Mouse (Mus musculus) midbrain, embryonic 16.5 days (tissue): ENCODE data around the gene Ptges3. TPM values are rescaled to one million over a fixed set of nuclear protein-coding genes. Genes with fewer than 3 reads are reported as not detected.

Experiments used
- ATAC-seq: fragments of 200-750 bp; cut with Nextera tagmentation; 2 replicates; pipeline ENCODE4 v1.8.0; 2017; ENCODE audit warnings: moderate TSS enrichment
- H3K27ac ChIP-seq: fragments of 300-500 bp; sonication (generic); 2 replicates; pipeline ENCODE4 v1.5.1; 2014; ENCODE audit warnings: mild to moderate bottlenecking, low read length, mixed read lengths
- H3K27me3 ChIP-seq: fragments of 300-500 bp; sonication (generic); 2 replicates; pipeline ENCODE4 v1.6.1; 2014; ENCODE audit warnings: low read depth, low read length, mixed read lengths; ENCODE audit not compliant: control insufficient read depth, insufficient read depth
- H3K36me3 ChIP-seq: fragments of 300-500 bp; sonication (generic); 2 replicates; pipeline ENCODE4 v1.6.1; 2014; ENCODE audit warnings: mild to moderate bottlenecking, low read length, moderate library complexity, mixed read lengths; ENCODE audit not compliant: control insufficient read depth, insufficient read depth
- H3K4me1 ChIP-seq: fragments of 300-500 bp; sonication (generic); 2 replicates; pipeline ENCODE4 v1.6.1; 2014; ENCODE audit warnings: mild to moderate bottlenecking, low read length, mixed read lengths; ENCODE audit not compliant: control insufficient read depth, insufficient read depth
- H3K4me2 ChIP-seq: fragments of 300-500 bp; sonication (generic); 2 replicates; pipeline ENCODE4 v1.6.1; 2014; ENCODE audit warnings: mild to moderate bottlenecking, low read length, mixed read lengths
- H3K4me3 ChIP-seq: fragments of 300-500 bp; sonication (generic); 2 replicates; pipeline ENCODE4 v1.5.1; 2014; ENCODE audit warnings: low read depth, mild to moderate bottlenecking, low read length, moderate library complexity, mixed read lengths
- H3K9ac ChIP-seq: fragments of 300-500 bp; sonication (generic); 2 replicates; pipeline ENCODE4 v1.6.1; 2014; ENCODE audit warnings: low read depth, low read length, mixed read lengths
- H3K9me3 ChIP-seq: fragments of 300-500 bp; sonication (generic); replicated peaks from 2 replicates; pipeline ENCODE4 v1.6.1; 2014; ENCODE audit warnings: mild to moderate bottlenecking, low read length, mixed read lengths; ENCODE audit not compliant: control insufficient read depth, poor library complexity, severe bottlenecking
- WGBS: fragments of 180-500 bp; shearing (Covaris S2); extraction: QIAGEN DNeasy Blood & Tissue Kit; methylation state at CpG from one replicate; pipeline ENCODE4 v1.1.7; 2014; 5-methylcytosine and 5-hydroxymethylcytosine counted together
- microRNA counts: library from miRNA; unstranded; fragments of <30 nt; microRNA quantifications from one replicate; lab custom pipeline; 2016
- microRNA-seq: library from miRNA; unstranded; fragments of <30 nt; microRNA quantifications from one replicate; pipeline ENCODE4, GENCODE M21; 2017
- polyA plus RNA-seq: library from polyadenylated mRNA; unstranded; fragments of >200 nt; fragmentation: Nextera tagmentation; extraction: Ambion mirVana; gene quantifications from 2 replicates; pipeline ENCODE4 v1.2.1, GENCODE M21; 2015

Ptges3 gene
- polyA plus RNA-seq, 1 experiment from 2014 or later: 387 TPM

DNA sequence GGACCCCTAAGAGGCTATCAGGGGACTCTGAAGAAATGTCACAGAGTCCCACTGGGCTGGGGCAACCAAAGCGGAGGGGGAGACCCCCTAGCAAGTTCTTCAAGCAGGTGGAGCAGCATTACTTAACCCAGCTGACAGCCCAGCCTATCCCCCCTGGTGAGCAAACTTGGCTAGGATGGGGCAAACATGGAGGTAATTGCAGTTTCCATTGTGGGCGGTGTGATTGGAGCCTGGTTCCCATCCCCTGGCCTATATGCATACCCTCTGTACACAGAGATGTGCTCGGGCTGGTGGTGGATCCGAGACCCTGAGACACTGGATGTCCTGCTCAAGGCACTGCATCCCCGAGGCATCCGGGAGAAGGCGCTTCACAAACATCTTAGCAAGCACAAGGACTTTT lies 65.1 kb downstream of the Ptges3 start:
- no peaks in the 10 kb centered on the region for H3K4me1 ChIP-seq
- no peak overlapping the region for H3K27ac ChIP-seq
- H3K27me3 ChIP-seq: no peaks in the 10 kb centered on the region
- H3K4me2 ChIP-seq: no peak overlapping the region
- H3K9ac ChIP-seq: no peak overlapping the region
- 91% methylated on average over 7 of the region's 7 CpGs for WGBS
- H3K4me3 ChIP-seq: no peak overlapping the region
- peaks cover 64% of the 10 kb centered on the region for H3K36me3 ChIP-seq
- no peak for ATAC-seq
- no peaks in the 10 kb centered on the region for H3K9me3 ChIP-seq

DNA sequence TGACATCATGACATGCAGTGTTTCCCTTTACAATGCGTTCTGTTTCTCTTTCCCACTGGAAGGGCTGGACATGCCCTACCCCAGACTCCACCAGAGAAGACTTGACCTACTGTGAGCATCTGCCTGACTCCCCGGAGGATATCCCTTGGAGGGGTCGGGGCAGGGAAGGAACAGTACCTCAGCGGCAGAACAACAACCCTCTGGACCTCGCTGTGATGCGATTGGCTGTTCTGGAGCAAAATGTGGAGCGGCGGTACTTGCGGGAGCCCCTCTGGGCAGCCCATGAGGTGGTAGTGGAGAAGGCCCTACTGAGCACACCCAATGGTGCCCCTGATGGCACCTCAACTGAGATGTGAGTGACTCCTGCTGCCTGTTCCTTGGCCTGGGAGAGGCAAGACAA lies 66.1 kb downstream of the Ptges3 start:
- 94% methylated on average over 9 of the region's 9 CpGs for WGBS
- H3K9ac ChIP-seq: no peak overlapping the region
- H3K27ac ChIP-seq: no peak overlapping the region
- peaks cover 61% of the 10 kb centered on the region for H3K36me3 ChIP-seq
- no peaks in the 10 kb centered on the region for H3K4me1 ChIP-seq
- no peaks in the 10 kb centered on the region for H3K9me3 ChIP-seq
- no peak for ATAC-seq
- no peak overlapping the region for H3K4me3 ChIP-seq
- no peaks in the 10 kb centered on the region for H3K27me3 ChIP-seq
- no peak overlapping the region for H3K4me2 ChIP-seq

DNA sequence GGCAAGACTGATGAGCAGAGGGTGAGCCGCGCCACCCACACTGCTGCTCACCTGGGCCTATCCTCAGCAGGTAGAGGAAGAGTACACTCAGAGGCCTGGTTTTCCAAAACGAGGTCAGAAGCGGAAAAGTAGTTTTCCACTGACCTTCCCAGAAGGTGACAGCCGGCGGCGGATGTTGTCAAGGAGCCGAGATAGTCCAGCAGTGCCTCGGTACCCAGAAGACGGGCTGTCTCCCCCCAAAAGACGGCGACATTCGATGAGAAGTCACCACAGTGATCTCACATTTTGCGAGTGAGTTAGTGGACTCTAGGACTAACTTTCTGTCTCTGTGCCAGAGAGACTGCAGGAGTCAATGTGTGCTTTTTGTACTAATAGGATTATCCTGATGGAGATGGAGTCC lies 67.2 kb downstream of the Ptges3 start:
- Histone ChIP-seq H3K36me3 (peaks cover 58% of the 10 kb centered on the region), H3K9me3 (no peaks in the 10 kb centered on the region), H3K27ac (no peak overlapping the region), H3K9ac (no peak overlapping the region), H3K4me3 (no peak overlapping the region), H3K27me3 (no peaks in the 10 kb centered on the region), H3K4me1 (no peaks in the 10 kb centered on the region), H3K4me2 (no peak overlapping the region)
- ATAC-seq: no peak
- 90% methylated on average over 14 of the region's 14 CpGs for WGBS

MicroRNAs within 50 kb of the gene (microRNA counts, 519-probe panel; counts per million panel counts)
- 386 counts per million, percentile 18 among the panel's probes with 10 or more counts for microRNA mmu-miR-677 (lab: Ali Mortazavi, UCI)

Small RNA genes within 50 kb of the gene (microRNA-seq; reads per million reads assigned to microRNA genes)
- 16.9 reads per million, percentile 35 among the genes with 10 or more reads in this experiment for gene Mir677

Other genes with a start within 250 kb of the Ptges3 start
- gene Rdh19, start 209.0 kb upstream of the Ptges3 start, polyA plus RNA-seq: not detected in 2 replicates
- not detected in 2 replicates for gene Rdh16f2, start 192.5 kb upstream of the Ptges3 start, polyA plus RNA-seq
- not detected in 2 replicates for gene Rdh7, start 170.1 kb upstream of the Ptges3 start, polyA plus RNA-seq
- gene Sdr9c7, start 160.4 kb upstream of the Ptges3 start, polyA plus RNA-seq: not detected in 2 replicates
- not detected in 2 replicates for gene Hsd17b6, start 51.3 kb upstream of the Ptges3 start, polyA plus RNA-seq
- gene Prim1, start 43.8 kb upstream of the Ptges3 start, polyA plus RNA-seq: 37.4 and 40.1 TPM in 2 replicates
- gene Naca, start 23.4 kb upstream of the Ptges3 start, polyA plus RNA-seq: 487 and 537 TPM in 2 replicates
- 2,034 and 2,090 TPM in 2 replicates for gene Atp5b, start 24.3 kb downstream of the Ptges3 start, polyA plus RNA-seq
- gene Baz2a, start 32.6 kb downstream of the Ptges3 start, polyA plus RNA-seq: 7.4 and 8.5 TPM in 2 replicates
- 7.0 and 7.8 TPM in 2 replicates for gene Rbms2, start 121.3 kb downstream of the Ptges3 start, polyA plus RNA-seq
- 1.1 and 1.7 TPM in 2 replicates for gene Gls2, start 135.5 kb downstream of the Ptges3 start, polyA plus RNA-seq
- gene Spryd4, start 152.9 kb downstream of the Ptges3 start, polyA plus RNA-seq: 19.6 and 22.1 TPM in 2 replicates
- gene Mip, start 166.9 kb downstream of the Ptges3 start, polyA plus RNA-seq: 0.11 and 0.24 TPM in 2 replicates
- 15.6 and 16.1 TPM in 2 replicates for gene Timeless, start 173.1 kb downstream of the Ptges3 start, polyA plus RNA-seq
- gene Apon, start 195.1 kb downstream of the Ptges3 start, polyA plus RNA-seq: 0.11 TPM in 1 of 2 replicates, not detected in the other
- not detected in 2 replicates for gene Apof, start 209.7 kb downstream of the Ptges3 start, polyA plus RNA-seq
- 20.4 and 20.9 TPM in 2 replicates for gene Stat2, start 211.6 kb downstream of the Ptges3 start, polyA plus RNA-seq
- gene Il23a, start 239.8 kb downstream of the Ptges3 start, polyA plus RNA-seq: 0.14 and 0.15 TPM in 2 replicates
- gene Pan2, start 244.4 kb downstream of the Ptges3 start, polyA plus RNA-seq: 20.8 and 22.3 TPM in 2 replicates